Mouse (Mus musculus): ENCODE data around the gene Vps8. TPM values are rescaled to one million over a fixed set of nuclear protein-coding genes. Genes with fewer than 3 reads are reported as not detected.

The Vps8 gene
- polyA plus RNA-seq, 1 experiment from 2014 or later: 14.2 TPM

- H3K9me3 ChIP-seq (ENCODE audit: control insufficient read depth, low read length): no peaks in the 10 kb centered on the region
- ATAC-seq (ENCODE audit: low FRiP score, low TSS enrichment): no peak
- H3K4me2 ChIP-seq (replicated peaks; ENCODE audit: low read depth, low read length): no peak overlapping the region
- no peaks in the 10 kb centered on the region for H3K4me1 ChIP-seq (ENCODE audit: control insufficient read depth, insufficient read depth, low read length)
- no peaks in the 10 kb centered on the region for H3K27me3 ChIP-seq (ENCODE audit: control insufficient read depth, insufficient read depth, low read length)
- H3K36me3 ChIP-seq (ENCODE audit: control insufficient read depth, insufficient read depth, low read length): peaks cover 3% of the 10 kb centered on the region; the same call in 1 of the 2 replicates
- whole genome bisulfite sequencing: 91% methylated on average over 7 of the region's 7 CpGs
- H3K27ac ChIP-seq (ENCODE audit: low read depth, low read length): no peak overlapping the region
- no peak overlapping the region for H3K9ac ChIP-seq (ENCODE audit: low read depth, low read length)
- no peak overlapping the region for H3K4me3 ChIP-seq (ENCODE audit: low read length)
These were observed 253.9 kb downstream of the Vps8 start for GRCm38 (mm10) chr16:21676791-21677190.

- Histone ChIP-seq H3K9ac (ENCODE audit: low read depth, low read length) (no peak overlapping the region), H3K36me3 (ENCODE audit: control insufficient read depth, insufficient read depth, low read length) (no peaks in the 10 kb centered on the region), H3K4me1 (ENCODE audit: control insufficient read depth, insufficient read depth, low read length) (no peaks in the 10 kb centered on the region), H3K9me3 (ENCODE audit: control insufficient read depth, low read length) (no peaks in the 10 kb centered on the region), H3K4me2 (replicated peaks; ENCODE audit: low read depth, low read length) (no peak overlapping the region), H3K27ac (ENCODE audit: low read depth, low read length) (no peak overlapping the region), H3K27me3 (ENCODE audit: control insufficient read depth, insufficient read depth, low read length) (no peaks in the 10 kb centered on the region), H3K4me3 (ENCODE audit: low read length) (no peak overlapping the region)
- WGBS: 90% methylated on average over 5 of the region's 5 CpGs
- no peak for ATAC-seq (ENCODE audit: low FRiP score, low TSS enrichment)
These were observed 264.5 kb downstream of the Vps8 start for GRCm38 (mm10) chr16:21687406-21687805.

GRCm38 (mm10) chr16:21689141-21689540, 266.2 kb downstream of the Vps8 start:
- Histone ChIP-seq H3K27me3 (ENCODE audit: control insufficient read depth, insufficient read depth, low read length) (peaks cover 4% of the 10 kb centered on the region; the same call in 1 of the 2 replicates), H3K9me3 (ENCODE audit: control insufficient read depth, low read length) (no peaks in the 10 kb centered on the region), H3K4me2 (replicated peaks; ENCODE audit: low read depth, low read length) (no peak overlapping the region), H3K4me3 (ENCODE audit: low read length) (no peak overlapping the region), H3K9ac (ENCODE audit: low read depth, low read length) (no peak overlapping the region), H3K36me3 (ENCODE audit: control insufficient read depth, insufficient read depth, low read length) (no peaks in the 10 kb centered on the region), H3K27ac (ENCODE audit: low read depth, low read length) (no peak overlapping the region), H3K4me1 (ENCODE audit: control insufficient read depth, insufficient read depth, low read length) (0 out of 2 replicates have a peak, but pooled peaks cover 5% of the 10 kb centered on the region)
- no peak for ATAC-seq (ENCODE audit: low FRiP score, low TSS enrichment)
- WGBS: 90% methylated on average over 5 of the region's 5 CpGs

GRCm38 (mm10) chr16:21690216-21690755, 267.4 kb downstream of the Vps8 start:
- no peak overlapping the region for H3K4me2 ChIP-seq (replicated peaks; ENCODE audit: low read depth, low read length)
- no peak overlapping the region for H3K9ac ChIP-seq (ENCODE audit: low read depth, low read length)
- H3K27me3 ChIP-seq (ENCODE audit: control insufficient read depth, insufficient read depth, low read length): peaks cover 4% of the 10 kb centered on the region; the same call in 1 of the 2 replicates
- 0 out of 2 replicates have a peak, but pooled peaks cover 5% of the 10 kb centered on the region for H3K4me1 ChIP-seq (ENCODE audit: control insufficient read depth, insufficient read depth, low read length)
- no peak overlapping the region for H3K27ac ChIP-seq (ENCODE audit: low read depth, low read length)
- WGBS: 53% methylated on average over 5 of the region's 5 CpGs
- no peaks in the 10 kb centered on the region for H3K9me3 ChIP-seq (ENCODE audit: control insufficient read depth, low read length)
- H3K36me3 ChIP-seq (ENCODE audit: control insufficient read depth, insufficient read depth, low read length): no peaks in the 10 kb centered on the region
- no peak for ATAC-seq (ENCODE audit: low FRiP score, low TSS enrichment)
- H3K4me3 ChIP-seq (ENCODE audit: low read length): no peak overlapping the region

GRCm38 (mm10) chr16:21693981-21694462, 271.1 kb downstream of the Vps8 start:
- H3K4me3 ChIP-seq (ENCODE audit: low read length): peak overlapping the region; percentile 70
- ATAC-seq (ENCODE audit: low FRiP score, low TSS enrichment): peak; percentile 79
- peak overlapping the region; percentile 87 for H3K4me2 ChIP-seq (replicated peaks; ENCODE audit: low read depth, low read length)
- peak overlapping the region; percentile 82 for H3K27ac ChIP-seq (ENCODE audit: low read depth, low read length)
- 0 out of 2 replicates have a peak, but pooled peaks cover 5% of the 10 kb centered on the region for H3K4me1 ChIP-seq (ENCODE audit: control insufficient read depth, insufficient read depth, low read length)
- no peaks in the 10 kb centered on the region for H3K36me3 ChIP-seq (ENCODE audit: control insufficient read depth, insufficient read depth, low read length)
- H3K9ac ChIP-seq (ENCODE audit: low read depth, low read length): peak overlapping the region; percentile 70
- WGBS: under 1% methylated on average over 40 of the region's 45 CpGs
- H3K9me3 ChIP-seq (ENCODE audit: control insufficient read depth, low read length): no peaks in the 10 kb centered on the region
- H3K27me3 ChIP-seq (ENCODE audit: control insufficient read depth, insufficient read depth, low read length): peaks cover 4% of the 10 kb centered on the region; the same call in 1 of the 2 replicates

Other genes with a start within 250 kb of the Vps8 start
- 8.0 and 12.8 TPM in 2 replicates for gene Ephb3, start 218.4 kb upstream of the Vps8 start, polyA plus RNA-seq (2014; fragmentation: Nextera tagmentation; extraction: Ambion mirVana)

Data from kidney, embryonic 14.5 days (tissue).